Mouse (Mus musculus) WW6 (cell line): ENCODE results near the gene Chst12.
"Not testable (repeated sequence)": the region's sequence is repeated elsewhere in the genome, so short reads cannot be mapped to it uniquely, and the experiment has no call there.

Experiments
- DNase-seq: peaks from one replicate; pipeline ENCODE4 v3.0.0-alpha.2; 2013; ENCODE audit warnings: low read depth, low spot score

Chst12 gene

GRCm38 (mm10) chr5:140505208-140505780 is at the start of gene Chst12:
Gene Chst12, plus strand, starts transcription at chr5:140505550.
- peak; percentile 97 for DNase-seq

DNA sequence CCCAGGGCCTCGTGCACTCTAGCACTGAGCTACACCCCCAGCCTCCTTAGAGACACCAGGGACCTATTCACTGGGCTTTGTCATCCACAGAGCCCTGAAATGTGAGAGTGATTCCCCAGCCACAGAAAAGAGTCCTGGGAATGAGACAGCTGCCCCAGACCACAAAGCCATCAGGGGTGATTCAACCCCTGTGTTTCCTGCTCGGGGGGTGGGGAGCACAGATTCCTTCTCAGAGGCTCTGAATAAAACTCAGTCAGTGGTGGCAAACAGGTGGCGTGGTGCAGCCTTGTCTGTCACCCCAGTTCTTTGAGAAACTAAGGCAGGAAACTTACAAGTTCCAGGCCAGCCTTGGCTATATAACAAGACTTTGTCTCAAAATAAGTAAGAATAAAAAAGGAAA is 43.9 kb upstream of the Chst12 start:
- no peak for DNase-seq

- DNase-seq, result not testable (repeated sequence)
Measured at GRCm38 (mm10) chr5:140463151-140463550, 42.2 kb upstream of the Chst12 start.

DNA sequence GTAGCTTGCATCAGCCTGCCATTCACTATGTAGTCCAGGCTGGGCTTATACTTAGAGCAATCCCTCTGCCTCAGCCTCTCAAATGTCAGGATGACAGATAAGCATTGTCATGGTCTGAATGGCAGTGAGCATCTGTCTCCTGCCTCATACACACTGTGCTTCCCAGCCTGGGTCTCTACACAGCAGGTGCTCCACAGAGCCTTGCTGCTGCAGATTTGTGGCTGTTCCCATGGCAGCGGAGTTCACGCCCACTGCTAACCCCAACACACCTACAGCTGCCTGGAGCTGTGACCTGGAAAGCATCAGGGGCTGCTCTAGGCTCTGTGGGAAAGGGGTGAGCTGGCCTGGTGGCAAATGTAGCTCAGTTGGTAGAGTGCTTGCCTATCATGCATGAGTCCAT is 40.4 kb upstream of the Chst12 start:
- DNase-seq, result no peak

- peak; percentile 39 for DNase-seq
Measured at GRCm38 (mm10) chr5:140472336-140472735, 33.0 kb upstream of the Chst12 start.

DNA sequence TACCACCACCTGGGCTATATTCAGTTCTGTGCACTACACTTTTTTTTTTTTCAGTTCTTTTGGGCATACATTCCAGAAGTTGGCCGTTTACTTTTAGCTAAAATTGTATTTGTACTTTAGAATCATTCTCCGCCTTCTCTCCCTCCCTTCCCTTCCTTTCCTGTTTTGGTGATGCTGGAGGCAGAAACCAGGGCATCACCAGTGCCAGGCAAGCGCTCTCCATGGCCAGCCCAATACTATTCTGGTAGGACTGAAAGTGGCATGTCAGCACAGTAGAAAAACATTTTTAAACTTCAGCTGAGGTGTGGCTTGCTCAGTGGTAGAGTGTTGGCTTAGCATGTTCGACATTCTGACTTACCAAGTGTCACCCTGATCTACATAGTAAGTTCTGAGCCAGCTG is 23.9 kb upstream of the Chst12 start:
- no peak for DNase-seq

- no peak for DNase-seq
Measured at GRCm38 (mm10) chr5:140491142-140491541, 14.2 kb upstream of the Chst12 start.

GRCm38 (mm10) chr5:140492684-140493233 is 12.6 kb upstream of the Chst12 start:
- no peak for DNase-seq

DNA sequence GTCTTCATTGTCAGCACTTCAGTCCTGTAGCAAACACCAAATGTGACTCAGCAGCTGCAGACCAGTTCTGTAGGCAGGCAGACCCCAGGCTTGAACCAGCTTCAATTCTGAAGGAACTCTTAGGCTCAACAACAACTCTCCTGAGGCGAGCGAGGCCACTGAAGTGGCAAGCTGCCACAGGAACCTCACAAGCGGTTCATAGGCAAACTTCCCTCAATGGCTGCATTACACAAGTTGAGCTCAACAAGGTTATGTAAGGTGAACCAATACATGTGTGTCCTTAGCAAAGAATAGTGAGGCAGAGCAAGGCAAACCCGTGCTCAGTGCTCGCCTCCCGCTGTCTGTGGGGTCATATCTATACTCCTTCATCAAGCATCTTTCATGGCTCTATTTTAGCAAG is 7.2 kb upstream of the Chst12 start:
- no peak for DNase-seq

DNA sequence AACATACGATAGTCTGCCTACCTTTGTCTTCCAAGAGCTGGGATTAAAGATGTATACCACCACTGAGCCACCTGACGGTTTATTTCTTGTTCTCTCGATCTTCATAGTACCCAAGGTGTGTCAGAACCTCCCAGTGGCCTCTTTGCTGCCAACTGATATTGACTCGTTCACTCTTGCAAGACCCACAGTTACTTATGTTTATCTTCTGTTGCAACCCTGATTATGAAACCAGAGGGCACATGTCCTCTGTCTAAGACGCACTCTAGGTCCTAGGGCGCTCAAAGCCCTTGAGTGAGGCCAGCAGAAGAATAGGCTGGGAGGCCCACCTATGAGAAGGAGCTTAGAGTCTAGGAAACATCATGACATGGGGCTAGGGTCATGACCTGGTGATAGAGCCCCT is 4.6 kb upstream of the Chst12 start:
- no peak for DNase-seq

DNA sequence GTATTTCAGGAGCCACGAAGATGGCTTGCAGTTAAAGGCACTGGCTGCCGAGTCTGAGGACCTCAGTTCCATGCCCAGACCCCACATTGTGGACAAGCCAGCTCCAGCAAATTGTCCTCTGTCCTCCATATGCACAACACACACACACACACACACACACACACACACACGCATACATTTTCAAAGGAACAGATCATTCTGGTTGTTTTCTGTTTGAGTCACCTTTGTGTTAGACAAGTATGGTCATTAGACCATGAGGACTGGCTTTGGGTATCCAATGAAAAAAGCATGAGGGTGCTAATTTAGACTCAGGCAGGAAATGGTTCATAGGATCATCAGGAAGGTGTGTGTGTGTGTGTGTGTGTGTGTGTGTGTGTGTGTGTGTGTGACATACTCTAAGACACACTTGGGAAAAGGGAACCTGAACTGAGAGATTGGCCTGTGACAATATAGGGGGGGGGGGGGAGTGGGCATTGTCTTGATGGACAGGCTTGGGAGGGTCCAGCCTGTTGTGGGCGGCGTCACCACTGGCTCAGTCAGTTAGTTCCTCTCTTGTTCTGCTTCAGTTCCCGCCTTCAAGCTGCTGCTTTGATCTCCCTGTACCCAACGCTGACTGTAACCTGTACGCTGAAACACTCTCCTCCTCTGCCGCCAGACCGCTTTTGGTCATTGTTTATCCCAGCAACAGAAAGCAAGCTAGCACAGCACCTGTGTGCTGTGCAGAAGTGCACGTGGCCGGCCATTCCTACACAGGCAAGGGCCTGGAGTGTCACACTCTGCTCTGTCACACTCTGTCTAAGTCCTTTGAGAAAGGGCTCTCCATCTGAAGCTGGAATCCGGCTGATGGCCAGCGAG is 3.1 kb upstream of the Chst12 start:
- DNase-seq, result no peak

- DNase-seq, result not testable (repeated sequence)
Measured at GRCm38 (mm10) chr5:140502925-140503324, 2.4 kb upstream of the Chst12 start.

GRCm38 (mm10) chr5:140506096-140506794 is 895 bp downstream of the Chst12 start:
- DNase-seq, result no peak

GRCm38 (mm10) chr5:140507466-140508208 is 2.3 kb downstream of the Chst12 start:
- no peak for DNase-seq

DNA sequence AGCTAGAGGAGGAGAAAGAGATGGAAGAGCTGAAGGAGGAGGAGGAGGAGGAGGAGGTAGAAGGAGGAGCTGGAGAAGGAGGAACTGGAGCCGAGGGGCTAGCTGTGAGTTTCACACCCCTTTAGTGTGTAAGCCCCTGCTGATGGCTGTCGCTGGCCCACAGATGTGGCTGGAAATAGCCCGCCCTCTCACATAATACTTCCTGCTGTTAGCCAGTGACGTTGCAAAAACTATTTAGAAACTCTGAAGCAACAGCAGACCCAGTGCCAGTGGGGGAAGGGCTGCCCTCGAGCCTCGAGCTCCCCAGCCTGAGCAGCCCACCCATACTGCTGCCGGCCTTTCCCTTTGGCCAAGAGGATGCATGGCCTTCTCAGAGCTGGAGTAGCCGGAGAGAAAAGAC is 3.3 kb downstream of the Chst12 start:
- no peak for DNase-seq

- DNase-seq, result no peak
Measured at GRCm38 (mm10) chr5:140509204-140509603, 3.9 kb downstream of the Chst12 start.

DNA sequence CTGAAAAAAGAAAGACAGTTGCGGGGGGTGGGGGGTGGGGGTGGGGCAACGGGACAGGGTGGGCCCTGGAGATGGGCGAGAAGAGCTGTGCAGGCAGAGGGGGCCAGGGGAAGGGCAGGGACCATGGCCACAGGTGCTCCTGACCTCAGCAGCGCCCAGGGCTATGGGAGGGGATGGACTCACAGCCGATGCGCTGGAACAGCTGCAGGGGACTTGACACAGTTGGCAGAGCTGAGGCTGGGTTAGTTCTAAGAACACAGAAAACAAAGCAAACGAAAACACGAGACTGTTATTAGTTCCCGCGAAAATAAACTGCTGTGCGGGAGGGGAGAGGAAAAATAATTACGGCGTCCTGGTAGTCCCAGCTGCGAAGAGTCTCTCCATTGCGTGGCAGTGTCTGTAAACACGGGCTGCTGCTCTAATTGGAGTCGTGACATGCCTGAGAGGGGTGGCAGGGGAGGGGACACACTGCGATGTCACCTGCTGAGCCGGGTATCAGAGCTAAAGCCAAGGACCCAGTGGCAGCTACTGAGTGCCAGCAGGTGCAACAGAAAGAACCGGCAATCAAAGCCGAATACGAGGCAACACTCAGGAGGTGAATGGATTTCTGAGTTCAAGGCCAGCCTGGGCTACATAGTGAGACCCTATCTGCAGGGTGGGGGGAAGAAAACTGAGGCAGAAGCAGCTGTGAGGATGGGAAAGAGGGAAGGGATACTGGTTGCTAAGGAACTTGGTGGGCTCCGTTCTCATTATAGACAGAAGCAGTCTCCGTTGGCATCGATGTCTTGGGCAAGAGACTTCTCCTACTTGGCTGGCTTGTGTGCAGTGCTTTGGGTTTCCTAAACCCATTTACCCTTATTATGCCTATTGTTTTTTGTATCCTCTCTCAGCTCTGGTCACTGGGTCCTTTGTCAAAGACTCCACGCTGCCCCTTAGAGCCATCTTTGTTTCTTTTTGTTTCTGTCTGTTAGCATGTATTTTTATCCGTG is 5.0 kb downstream of the Chst12 start:
- no peak for DNase-seq

DNA sequence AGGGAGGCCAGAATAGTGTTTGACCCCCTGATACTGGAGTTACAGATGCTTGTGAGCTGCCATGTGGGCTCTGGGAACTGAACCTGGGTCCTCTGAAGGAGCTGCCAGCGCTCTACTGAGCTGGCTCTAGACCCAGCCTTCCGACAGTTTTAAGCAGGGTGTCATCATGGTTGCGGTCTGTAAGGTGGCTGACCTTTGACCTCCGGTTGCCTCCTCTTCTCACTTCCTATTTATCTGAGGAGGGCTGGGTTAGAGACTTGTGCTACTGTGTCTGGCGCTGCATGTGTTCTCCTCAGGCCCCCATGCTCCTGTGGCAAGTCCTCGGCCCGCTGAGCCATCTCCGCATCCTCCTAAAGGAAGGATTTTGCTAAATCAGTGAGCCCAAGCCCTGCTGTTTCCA is 8.6 kb downstream of the Chst12 start:
- no peak for DNase-seq

GRCm38 (mm10) chr5:140514799-140515486 is 9.6 kb downstream of the Chst12 start:
- no peak for DNase-seq
